Mouse (Mus musculus) heart, postnatal 36 days (tissue): ENCODE measurements at regions not wholly inside any gene's neighbourhood (a gene's known extent, or its start where the extent isn't known, plus 50 kb on each side); places are given as distances from the start of the nearest gene placed in this dataset.
"Not testable (repeated sequence)": the region's sequence is repeated elsewhere in the genome, so short reads cannot be mapped to it uniquely, and the experiment has no call there.

Experiments
- DNase-seq, 2 experiments: peaks; one replicate each; pipeline ENCODE4 v3.0.0; 2021 to 2022
- intact Hi-C: fragments of 180-260 bp; cut with DNase I; formaldehyde crosslinking; loops from one replicate; pipeline ENCODE4 v1.15.1; 2025

DNA sequence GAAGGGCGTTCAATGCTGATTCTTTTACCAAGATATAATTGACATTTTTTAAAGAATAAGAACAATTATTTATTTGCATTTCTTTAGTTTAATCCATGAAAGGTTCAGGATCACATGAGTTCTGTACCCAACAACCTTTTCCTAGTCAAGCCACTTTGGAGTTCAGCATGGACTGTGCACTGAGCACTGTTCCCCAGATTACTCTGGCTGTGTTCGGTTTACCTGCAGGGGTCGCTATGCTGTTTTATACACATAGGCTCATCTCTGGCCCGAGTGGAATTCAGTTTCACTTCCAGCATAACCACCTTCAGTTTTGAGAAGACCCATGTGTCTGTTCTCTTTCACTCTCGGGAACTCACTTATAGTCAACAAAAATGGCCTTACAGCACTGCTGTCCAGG is 93.5 kb upstream of the Smarcad1 start:
- DNase-seq, intact Hi-C loops: not testable (repeated sequence)

DNA sequence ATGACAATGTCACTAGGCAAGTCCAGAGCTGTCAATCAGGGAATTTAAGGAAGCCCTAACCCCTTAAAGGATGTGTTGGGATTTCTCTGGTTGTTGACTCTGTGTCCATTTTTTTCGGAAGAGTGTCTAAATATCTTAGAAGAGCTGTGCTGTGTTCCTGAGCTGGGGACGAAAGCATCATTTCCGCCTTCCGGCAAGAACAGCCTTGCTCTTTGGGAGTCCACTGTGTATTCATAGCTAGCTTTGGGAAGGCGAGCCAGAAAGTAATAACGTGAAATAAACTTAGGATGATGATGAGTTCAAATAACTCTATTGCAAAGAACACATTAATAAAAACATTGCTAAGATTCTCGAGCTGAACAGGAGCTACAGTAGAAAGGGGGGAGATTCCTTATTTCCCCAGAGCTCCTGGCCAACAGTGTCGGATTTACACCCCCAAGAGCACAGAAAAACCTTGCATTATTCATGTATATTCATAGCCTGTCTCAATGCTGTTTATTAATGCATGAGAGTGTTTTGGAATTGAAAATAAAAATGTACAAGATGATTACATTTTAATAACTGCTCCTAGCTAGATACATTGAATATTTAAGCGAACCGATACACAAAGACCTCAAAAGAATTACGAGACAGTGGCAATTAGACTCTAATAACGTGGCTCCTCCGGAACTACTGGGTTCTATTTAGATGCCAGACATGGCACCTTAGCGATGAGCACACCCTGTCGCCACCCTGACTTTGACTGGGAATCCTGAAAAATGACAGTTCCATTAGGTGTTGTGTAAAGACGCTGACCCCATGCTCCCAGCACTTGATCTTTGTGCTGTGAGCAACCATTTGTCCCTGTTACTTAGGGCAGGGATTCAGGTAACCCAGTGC is 80.5 kb upstream of the Smarcad1 start:
- no peak for DNase-seq
- intact Hi-C loops = no loop called here

DNA sequence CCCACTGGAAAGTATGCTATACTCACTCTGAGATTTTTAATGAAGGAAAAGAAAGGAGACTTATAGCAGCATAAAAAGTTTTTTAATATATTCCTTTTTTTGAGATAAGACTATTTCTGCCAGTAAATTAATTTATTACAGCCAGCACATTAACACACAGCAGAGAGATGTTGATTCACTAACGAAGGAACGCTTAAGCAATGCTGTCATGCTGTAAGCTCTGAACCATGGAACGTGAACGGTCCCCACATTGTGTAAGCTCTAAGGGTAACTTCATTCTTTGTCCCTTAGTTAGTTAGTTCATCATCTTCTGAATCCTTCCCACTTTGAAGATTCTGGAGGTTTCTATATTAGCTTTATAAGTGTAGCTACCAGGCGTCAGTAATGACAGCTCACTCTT is 79.8 kb upstream of the Smarcad1 start:
- no peak for DNase-seq
- intact Hi-C loops = no loop called here

DNA sequence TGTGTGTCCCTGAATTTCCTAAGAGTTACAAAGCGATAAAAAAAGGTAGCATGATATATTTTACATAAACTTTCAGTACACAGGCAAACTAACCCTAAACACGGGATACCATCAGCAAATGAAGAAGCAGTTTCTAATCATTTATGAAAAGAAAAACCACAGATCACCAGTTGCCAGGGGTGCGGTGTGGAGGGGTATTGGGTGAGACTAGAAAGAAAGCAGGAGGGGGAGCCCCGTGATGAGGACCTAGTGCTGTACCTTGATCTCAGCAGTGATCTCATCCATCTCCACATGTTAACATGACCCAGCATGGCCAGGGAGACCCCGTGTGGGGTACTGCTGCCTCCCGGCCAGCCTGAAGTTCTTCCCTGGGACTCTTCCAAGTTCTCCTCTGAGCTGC is 77.7 kb upstream of the Smarcad1 start:
- intact Hi-C loops = no loop called here
- no peak for DNase-seq

DNA sequence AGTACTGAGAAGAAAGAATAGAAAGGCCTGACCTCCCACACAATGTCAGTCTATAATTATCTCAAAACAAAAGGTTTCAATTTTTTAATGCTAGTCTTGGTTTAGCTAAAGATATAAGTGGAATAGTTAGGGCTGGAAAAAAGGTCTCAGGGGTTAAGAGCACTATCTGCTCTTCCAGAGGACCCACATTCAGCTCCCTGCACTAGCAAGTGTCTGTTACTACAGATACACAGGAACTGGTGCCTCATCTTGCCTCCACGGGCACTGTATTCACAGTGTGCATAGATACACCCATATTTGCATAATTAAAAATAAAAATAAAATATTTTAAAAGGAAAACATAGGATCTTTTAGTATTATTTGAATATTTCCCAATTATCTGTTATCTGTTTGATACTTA is 77.2 kb upstream of the Smarcad1 start:
- intact Hi-C loops = no loop called here

DNA sequence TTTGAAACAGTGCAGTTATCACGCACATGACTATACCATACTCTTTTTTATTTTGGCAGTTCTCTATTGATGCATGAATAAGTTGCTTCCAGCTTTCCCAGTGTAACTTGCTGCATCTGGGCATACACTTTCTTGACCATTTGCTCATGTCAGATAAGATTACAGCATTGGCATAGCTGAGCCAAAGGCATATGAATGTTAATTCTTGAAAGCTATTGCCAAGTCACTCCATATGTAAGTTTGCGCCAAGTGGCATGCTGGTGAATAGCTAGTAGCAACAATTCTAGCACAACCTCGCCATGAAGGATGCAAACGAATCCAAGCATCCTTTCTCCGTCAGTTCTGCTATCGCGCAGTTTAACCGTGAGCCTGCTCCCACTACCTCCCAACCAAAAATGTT is 72.2 kb upstream of the Smarcad1 start:
- intact Hi-C loops = loop anchor here (5.0 kb wide), 1 partner anchor 107 kb away; no protein-coding TSS in a partner anchor
- no peak for DNase-seq

More for the DNA sequence above, 77.2 kb upstream of the Smarcad1 start:
- no peak for DNase-seq

DNA sequence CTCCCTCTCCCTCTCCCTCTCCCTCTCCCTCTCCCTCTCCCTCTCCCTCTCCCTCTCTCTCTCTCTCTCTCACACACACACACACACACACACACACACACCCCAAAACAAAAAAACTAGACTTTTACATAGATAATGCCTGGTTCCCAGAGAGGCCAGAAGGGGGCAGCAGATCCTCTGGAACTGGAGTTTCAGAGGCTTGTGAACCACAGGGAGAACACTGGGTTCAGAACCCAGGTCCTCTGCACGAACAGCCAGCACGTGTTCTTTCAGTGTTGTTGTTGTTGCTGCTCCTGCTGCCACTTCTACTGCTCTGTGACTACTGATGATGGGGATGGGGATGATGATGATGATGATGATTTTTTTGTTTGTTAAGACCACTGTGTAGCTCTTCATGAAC is 68.4 kb upstream of the Smarcad1 start:
- DNase-seq = peak in 1 of 2 experiments; percentile 25
- intact Hi-C loops = loop anchor here (5.0 kb wide), 1 partner anchor 103 kb away; no protein-coding TSS in a partner anchor

DNA sequence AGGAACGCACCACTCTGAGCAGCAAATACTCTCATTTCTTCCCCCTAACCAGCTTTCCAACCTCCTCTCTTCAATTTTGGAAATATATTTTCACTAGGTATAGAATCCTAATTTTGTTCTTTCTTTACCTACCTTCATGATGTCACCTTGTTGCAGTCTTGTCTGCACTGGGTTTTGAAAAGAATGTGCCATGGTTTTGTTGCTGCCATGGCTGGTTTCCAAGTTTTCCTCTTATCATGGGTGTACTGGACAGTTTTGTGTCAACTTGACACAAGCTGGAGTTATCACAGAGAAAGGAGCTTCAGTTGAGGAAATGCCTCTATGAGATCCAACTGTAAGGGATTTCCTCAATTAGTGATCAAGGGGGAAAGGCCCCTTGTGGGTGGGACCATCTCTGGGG is 67.9 kb upstream of the Smarcad1 start:
- intact Hi-C loops = loop anchor here (5.0 kb wide), 1 partner anchor 103 kb away; no protein-coding TSS in a partner anchor
- not testable (repeated sequence) for DNase-seq

DNA sequence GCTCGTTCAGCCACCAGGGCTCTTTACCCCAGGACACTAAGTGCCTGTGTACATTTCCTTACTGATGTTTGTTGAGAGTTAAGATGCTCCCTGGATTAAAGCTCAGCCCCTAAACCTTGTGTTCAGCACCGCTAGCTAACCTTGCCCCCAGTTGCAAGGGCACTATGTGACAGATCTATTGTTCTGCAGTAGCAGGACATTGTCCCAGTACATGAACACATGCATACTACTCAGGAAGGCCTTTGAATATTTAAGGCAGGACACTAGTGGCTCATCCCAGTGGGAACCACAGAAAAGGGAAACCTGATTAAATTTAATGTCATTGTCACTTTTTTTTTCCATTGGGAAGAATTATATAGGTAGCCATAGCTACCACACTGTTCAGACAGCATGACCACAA is 60.3 kb upstream of the Smarcad1 start:
- intact Hi-C loops = no loop called here
- no peak for DNase-seq
